Mouse (Mus musculus) cerebellum, postnatal 4 days (tissue): ENCODE data around the gene Myo18b.

Experiments used
- DNase-seq, 2 experiments: peaks; one replicate each; pipeline ENCODE4 v3.0.0; 2022; ENCODE audit warnings: low spot score in 2 of 2, mixed read lengths in 1 of 2

Gene Myo18b

DNA sequence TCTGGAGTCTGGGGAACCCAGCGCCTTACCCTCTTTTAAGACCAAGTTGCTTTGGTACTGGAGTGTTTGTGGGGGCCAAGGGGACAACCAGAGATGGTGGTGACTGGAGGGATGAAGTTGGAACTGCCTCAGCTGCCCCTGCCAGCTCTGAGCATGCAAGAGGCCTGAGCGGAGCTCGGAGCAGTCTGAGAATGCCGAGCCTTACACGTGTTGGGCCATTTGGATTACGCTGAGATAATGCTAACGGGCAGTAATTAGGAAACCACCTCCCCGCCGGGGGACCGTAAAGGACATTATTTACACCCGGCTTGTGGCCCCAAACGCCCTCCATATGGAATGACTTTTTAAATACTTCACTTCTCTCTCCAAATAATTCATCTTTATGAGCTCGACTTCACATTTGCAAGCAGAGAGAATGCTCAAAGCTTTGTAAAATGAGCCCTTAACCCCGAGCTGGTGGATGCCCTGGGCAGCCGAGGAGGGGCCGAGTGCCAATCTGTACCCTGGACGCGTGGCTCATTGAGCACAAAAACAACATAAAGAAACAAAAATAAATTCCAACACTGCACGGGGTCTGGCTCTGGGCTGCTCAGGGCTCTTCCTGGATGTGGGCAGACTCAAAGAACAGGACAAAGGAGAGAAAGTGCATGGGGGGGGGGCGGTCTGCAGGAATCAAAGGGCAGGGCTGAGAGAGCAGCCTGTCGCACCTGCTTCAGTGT is 148.0 kb downstream of the Myo18b start:
- no peak for DNase-seq

DNA sequence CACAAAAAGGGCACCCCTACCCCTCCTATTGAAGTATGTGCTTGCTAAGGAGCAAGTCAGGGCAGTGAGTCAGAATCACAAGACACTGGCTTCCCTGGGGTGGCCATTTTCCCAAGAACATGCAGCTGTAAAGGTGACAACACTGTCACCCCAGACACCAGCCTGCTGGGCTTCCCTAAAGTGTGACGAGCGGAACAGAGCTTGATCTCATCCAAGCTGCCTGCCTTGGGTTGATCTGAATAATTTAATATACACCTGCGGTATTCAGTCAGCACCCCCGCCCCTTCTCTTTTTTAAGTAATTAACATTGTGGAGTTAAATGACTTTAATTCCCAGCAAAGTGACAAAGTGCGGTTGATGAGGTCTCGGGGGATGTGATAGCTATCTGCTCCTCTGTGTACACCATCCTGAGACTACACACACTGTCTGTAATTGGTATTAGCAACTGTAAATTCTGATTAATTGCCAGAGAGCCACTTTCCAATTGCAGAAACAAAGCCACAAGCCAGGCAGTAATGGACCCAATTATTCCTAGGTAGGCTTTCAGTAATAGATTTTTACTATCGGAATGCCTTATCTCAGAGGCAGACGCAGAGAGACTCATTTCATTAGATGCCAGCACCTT is 148.7 kb downstream of the Myo18b start:
- DNase-seq: no peak

DNA sequence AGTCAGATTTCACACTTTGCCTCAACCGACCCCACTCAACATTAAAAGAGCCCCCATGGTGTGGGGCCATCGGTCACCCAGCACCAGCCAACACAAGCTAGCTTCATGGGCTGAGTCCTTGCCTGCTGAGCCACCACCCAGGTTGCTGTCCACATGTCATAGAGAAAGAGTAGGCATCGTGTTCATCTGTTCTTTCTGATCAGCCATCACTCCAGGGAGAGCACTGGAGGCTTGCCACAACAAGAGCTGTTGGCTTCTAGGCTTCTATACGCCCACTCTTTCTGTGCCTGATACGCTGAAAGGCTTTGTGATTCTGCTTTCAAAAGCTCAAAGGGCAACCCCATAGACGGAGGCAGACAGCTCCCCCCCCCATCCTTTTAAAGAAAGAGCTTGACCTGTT is 151.0 kb downstream of the Myo18b start:
- DNase-seq: peak in 1 of 2 experiments; percentile 37

DNA sequence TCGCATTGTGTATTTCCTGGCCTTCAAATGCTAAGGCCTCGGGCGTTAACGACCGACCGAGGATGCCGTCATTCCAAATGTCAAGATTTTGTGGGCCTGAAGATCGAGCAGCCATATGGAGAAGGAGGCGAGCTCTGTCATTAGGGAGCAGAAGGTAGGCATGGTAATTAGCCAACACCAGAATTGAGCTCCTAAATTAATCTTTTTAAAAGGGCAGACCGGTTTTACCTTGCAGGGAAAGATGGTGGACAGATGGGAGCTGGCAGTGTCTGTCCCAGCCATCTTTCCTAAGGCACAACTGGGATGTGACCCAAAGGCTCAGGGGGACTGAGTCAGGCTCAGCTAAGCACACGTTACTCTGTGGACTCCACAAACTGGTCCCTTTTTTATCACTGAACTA is 151.6 kb downstream of the Myo18b start:
- no peak for DNase-seq

DNA sequence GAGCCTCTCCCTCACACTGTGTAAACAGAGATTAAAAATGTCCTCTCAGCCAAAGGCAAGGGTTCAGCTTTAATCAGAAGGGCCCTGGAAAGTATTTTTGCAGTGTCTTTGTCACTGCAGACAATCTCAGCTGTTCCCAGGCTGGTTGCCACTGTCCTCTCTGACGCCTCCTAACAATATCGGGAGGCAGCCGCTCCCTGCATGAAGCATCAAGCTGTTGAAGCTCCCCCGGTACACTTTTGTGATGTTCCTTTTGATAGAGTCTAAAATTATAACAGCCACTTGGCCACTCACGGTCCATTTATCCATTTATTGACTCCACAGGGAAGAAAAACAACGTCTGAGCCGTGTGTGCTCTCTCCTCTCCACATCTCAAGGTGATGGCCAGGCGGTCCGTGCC is 153.0 kb downstream of the Myo18b start:
- DNase-seq: no peak

DNA sequence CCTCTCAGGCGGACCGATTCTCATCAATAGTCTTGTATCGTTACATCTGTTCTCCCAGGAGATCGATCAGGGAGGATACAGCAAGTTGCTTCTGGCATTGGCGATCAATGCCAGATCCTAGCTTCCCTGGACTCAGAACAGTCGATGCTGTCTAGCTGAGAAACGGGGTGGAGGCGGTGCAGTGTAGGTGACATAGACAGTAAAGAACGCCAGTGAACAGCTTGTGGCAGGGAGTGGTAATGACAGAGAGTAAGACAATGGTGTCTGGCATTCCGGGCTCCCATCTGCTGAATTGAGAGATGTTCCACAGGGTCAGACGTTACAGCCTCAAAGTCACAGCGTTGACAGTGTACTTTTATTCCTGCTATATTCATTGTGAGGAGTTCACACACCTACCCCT is 155.5 kb downstream of the Myo18b start:
- DNase-seq: peak in 1 of 2 experiments; percentile 59

DNA sequence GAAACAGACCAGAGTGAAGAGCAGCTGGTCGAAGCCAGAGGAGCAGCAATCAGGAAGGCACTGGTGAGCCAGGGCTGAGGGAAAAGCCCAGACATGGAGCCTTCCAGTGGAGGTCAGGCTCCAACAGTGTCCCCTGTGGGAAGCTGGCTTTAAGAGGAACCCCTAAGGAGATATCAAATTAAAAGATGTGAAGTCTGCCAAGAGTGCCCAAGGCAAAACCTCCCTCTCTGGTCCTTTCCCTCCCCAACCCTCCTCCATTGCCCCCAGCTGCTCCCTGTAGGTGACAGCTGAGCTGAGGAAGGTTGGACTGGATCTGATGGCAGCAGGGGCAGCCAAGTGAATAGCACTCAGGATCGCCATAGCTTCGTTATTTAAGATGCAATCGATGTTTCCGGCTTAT is 161.1 kb downstream of the Myo18b start:
- DNase-seq: peak in 1 of 2 experiments; percentile 31

DNA sequence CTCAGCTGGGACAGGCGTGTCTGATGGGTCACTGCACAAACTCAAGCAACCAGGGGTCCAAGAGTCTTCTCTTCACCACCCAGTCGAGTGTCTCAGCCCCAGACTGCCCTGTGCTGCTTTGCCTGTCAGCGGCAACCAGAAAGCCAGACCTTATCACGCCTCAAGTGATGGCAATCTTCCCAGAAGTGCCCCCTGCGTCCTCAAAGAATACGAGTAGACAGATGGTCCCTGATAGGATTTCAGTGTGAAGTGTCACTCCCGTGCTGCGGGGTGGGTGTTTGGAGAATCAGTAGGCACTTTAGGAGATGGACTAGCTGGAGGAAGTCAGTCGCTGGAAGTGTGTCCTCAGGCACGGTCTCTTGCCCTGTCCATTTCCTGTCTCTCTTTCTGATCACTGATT is 165.6 kb downstream of the Myo18b start:
- DNase-seq: peak in 1 of 2 experiments; percentile 82

DNA sequence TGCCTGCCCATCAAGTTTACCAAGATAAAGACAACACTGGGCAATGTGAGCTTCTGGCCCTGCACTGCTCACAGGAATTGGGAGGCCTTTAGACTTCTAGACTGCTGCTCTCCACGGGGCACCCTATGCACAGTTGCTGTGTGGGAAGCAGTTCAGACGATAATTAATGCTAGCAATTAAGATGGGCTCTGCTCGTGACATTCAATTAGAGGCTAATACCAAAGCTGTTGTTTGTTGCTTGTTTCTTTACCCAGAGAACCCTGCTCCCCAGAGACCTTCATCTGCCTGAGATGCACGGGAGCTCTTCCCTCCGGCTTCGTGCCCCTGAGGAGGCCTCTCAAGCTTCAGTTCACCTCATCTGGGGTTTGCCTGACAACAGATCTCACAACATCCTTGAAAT is 167.7 kb downstream of the Myo18b start:
- no peak for DNase-seq

DNA sequence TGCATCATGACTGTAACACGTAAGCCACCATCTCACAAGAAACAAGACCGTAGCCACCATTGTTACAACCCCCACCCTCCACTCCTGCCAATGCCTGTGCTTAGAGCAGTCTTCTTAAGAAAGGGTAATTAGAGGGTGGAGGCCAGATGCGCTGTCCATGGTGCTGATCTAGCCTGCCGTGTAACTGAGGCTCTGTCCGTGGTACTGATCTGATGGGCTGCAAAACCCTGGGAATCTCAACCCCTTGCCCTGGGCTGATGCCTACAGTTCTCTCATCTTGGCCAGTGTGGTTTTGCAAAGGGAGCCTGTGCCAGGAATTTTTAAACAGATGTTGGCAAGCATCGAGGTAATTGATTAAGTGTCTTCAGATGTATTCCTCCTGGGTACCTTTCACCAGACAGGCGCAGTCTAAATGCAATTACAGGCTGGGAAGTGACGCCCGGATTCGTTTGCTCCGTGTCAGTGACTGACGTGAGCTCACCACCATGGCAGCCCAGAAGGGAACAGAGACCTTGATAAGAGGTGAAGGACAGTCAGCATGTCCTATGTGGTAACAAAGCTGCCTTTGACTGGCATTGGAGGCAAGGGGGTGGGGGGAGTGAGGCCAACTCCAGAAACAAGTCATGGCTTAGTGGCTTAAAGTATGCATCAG is 177.4 kb downstream of the Myo18b start:
- peak; percentile 62 for DNase-seq

DNA sequence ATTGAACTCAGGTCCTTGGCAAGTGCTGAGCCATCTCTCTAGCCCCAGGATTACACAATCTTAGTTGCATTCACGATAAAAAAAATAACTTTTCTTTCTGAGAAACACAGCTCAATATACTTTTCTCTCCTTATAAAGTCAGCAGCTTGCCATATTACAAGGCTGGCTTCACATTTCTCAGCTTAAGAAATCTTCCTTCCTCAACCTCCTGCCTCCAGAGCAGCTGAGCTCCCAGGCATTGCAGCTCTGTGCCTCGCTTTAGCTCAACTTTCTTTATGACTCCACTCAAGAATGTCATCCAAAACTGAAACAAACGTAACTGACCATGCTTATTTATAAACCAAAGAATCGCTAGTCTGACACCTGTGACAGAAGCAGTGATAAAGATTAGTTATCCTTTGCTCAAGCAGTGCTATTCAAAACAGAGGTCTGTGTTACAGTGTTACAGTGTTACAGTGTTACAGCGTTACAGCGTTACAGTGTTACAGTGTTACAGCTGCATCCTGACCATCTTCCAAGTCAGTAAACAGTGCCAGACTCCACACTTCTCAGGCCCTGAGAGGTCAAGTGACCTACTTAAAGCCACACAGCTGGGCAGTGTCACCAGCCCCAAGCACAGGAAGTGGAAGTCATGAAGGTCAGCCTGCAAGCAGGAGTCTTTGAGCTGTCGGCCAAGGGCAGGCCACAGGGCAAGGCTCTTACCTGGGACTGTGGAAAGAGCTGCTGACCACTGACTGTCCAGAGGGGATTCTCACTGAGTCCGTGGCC is 181.3 kb downstream of the Myo18b start:
- DNase-seq: no peak

DNA sequence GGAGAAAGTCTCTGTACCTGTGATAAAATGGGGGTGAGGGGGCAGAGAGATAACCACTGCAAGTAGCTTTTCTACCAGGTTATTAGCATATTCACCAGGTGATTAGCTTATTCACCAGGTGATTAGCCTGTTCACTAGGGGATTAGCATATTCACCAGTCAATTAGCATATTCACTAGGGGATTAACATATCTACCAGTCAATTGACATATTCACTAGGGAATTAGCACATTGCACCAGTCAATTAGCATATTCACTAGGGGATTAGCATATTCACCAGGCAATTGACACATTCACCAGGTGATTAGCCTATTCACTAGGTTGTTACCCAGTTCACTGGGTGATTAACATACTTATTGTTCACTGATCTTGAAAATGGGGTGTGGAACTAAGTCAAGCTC is 186.3 kb downstream of the Myo18b start:
- no peak for DNase-seq

DNA sequence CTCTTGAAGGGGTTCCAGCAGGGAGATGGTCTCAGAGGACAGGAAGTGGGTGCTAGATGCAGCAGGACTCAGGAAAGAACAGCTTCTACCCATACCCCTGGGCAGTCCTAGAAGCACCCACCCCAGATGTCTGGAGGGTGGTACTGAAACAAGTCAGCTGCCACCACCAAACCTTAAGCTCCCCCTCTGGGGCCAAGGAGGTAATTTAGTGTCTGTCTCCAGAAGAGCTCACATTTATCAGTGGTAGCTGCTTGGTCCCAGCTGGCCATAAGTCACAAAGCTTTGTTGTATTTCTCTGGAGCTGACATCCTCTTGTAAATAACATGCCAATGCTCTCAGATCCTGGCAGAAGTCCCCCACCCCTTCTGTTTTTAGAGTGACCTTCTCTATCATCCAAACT is 187.7 kb downstream of the Myo18b start:
- no peak for DNase-seq

DNA sequence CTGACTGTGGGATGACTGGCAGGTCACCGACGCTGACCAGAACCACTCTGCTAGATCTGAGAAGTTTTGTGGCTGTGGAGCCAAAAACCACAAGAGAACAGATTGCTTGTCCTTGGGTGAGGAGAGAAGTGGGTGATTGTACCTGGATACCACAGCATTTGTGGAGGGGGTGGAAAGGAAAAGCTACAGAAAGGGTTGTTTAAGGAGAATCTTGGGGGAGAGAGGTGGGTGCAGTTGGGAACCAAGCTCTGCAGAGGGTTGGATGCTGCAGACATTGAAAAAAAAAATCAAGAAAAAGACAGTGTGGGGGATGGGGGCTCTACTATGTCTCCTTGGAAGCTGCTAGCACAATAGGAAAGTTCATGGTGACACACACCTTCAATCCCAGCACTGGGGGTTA is 188.7 kb downstream of the Myo18b start:
- no peak for DNase-seq

DNA sequence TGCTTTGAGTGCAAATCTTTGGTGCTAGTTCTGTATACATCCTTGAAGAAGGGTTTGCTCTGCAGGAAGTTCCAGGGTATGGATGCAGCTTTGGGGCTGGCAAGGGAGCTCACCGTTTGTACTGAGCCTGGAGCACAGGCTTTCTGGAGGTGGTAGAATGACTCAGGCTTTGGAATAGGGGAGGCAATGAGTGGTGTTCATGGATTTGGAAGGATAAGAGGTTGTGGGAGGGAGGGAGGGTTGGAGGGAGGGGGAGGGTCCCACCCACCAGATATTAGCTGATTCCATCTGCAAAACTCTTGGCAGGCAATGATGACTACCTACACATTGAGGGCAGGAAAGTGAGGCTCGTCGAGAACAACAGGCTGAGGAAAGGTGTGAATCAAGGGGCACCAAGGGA is 195.4 kb downstream of the Myo18b start:
- DNase-seq: no peak

DNA sequence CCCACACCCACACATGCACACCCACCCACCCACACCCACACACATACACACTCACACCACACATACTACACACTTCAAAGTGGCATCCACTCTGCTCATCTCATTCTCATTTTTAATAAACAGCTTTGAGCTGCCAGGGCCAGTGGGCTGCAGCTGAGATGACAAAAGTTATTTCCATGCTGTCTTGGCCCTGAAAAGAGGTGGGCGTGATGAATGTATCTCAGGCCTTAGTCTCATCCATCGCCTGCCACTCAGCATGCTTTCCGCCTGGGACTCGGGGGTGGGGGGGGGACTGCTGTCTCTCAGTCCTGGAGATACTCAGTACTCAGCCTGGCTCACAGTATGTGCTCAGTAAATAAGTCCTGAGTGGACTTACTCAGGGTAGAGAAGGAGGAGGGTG is 199.5 kb downstream of the Myo18b start:
- no peak for DNase-seq

DNA sequence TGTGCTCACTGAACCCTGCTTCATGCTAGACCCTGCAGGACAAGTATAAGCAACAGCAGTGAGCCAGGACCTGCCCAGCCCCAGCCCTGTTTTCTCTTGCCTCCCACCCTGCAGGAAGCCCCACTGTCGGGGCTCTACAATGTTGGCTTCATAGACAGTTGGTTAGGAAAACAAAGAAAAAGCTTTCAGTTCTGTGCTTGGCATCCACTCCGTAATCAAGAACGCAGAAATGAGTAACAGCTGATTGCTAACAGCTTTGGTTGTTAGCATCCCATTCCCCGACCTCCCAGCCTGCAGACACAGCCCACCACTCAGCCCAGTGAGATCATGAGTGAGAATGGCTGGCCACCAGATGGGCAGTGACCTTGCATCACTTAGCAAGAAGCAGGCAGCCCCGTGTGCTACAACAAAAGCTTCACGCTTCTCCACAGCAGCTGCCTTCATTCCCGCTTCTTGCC is 200.9 kb downstream of the Myo18b start:
- no peak for DNase-seq

DNA sequence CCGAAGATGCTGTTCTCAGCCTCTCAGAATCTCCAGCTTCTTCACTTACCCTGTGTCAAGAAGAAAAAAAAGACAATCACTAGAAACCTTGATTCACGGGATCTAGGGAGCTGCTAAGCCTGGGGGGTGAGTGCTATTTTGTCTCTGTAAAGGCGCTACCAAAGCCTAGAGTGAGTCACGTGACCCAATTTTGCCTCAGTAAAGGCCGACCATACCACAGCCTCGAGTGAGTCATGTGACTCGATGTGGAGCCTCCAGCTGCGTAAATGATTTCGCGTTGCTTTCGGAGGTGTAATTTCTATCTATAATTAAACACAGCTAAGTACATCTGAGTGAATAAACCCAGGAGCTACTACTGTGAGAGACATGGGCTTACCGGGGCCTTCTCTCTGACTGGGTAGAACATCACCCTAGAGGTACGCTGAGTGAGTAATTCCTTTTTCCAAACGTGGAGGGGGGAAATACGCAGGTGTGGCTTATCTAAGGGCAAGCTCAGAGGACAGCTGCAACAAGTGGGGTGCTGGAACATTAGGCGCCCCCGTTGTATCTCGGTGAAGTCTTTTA is 202.8 kb downstream of the Myo18b start:
- DNase-seq: no peak

DNA sequence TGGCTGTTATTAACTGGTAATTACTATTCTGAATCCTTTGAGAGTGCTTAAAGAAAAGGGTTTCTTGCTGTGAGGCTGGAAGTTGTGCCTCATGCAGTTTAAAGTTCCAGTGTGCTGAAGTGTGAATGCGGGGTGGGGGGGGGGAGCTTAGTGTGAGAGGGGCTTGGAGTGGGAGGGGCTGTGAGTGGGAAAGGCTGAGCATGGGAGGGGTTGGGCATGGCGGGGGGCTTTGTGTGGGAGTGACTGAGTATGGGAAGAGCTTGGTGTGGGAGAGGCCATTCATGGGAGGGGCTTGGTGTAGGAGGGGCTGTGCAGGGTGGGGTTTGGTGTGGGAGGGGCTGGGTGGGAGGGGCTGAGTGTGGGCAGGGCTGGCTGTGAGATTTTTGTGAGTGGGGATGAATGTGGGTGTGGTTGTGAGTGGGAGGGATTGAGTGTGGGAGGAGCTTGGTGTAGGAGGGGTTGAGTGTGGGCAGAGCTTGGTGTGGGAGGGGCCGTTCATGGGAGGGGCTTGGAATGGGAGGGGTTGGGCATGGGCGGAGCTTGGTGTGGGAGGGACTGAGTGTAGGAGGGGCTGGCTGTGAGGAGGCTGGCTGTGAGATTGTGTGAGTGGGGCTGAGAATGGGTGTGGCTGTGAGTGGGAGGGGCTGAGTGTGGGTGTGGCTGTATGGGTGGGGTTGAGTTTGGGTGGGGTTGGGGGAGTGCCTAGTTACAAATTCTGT is 208.9 kb downstream of the Myo18b start:
- no peak for DNase-seq

DNA sequence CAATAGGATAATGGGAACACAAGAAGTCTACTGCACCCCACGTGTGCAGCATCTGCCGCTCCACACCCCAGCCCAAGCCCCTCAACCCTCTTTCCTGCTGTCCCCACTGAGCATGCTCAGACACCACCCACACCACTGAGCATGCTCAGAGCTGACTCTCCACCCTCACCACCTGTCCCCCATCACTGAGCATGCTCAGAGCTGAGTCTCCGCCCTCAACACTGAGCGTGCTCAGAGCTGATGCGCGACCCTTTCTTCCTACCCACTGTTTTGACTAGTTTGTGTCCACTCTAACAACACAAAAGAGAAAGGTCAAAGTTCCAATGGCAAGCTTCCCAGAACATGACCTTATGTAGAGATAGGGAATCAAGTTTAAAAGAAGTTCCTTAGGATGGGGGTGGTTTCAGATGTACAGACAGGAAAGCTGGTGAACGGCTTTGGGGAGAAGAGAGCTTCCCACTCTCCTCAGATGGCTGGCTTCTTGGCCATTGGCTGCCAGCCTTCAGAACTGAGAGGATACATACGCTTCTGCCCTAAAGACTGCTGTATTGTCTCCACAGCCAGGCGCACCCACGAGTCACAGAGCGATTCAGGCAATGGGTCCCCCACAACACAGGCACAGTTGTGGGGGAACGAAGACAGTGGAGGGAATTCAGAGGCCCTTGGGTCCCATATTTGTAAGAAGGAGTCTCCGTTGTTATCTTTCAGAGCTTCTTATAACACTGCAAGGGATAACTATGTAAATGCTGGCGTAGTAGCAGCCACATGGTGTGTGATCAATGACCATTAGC is 209.7 kb downstream of the Myo18b start:
- DNase-seq: no peak

DNA sequence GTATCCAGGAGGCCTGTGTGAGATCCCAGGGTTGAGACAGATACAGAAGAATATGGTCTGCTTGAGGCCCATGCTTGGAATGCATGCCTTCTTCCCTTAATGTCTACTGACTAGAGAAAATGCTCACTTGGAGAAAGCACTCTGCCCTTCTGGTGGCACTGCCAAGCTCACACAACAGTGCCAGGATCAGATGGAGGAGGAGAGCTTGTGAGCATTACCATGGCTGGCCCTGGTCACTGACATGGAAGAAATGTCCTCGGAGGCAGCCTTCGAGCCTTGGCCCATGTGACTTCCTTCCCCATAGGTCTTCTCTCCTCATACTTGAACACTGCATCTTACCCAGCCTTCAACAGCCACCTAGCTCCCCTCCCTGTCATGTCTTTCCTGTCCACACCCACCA is 216.9 kb downstream of the Myo18b start:
- no peak for DNase-seq
